Mouse (Mus musculus): ENCODE data around the gene Papolg.

DNA sequence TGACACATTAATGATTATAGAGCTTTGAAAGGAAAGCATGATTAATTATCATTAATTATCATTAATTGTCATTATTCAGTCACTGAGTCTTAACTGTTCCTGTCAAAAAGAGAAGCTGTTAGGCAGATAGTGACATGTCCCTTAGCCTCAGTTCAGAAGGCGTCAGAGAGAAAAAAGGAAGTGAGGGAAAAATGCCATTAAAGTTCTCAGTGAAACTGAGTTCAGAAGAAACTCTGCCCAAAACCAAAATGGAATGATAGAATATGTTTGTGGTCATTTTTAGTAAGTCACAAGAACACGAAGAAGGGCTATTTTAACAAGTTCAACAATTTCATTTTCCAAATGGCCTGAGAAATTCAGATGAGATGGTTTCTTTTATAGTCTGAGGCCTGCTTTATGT lies 74.1 kb downstream of the Papolg start:
- no peak for TF ChIP-seq CTCF (IDR thresholded peaks at IDR 0.05; ENCODE audit: borderline replicate concordance, insufficient read depth, low read depth, low read length)
- TF ChIP-seq POLR2A (IDR thresholded peaks at IDR 0.05; ENCODE audit: borderline replicate concordance, insufficient read depth, low read length), result no peak

Data from cerebellum, adult 2 months (tissue).